Mouse (Mus musculus) testis, adult 2 months (tissue): Measurements from ENCODE around the gene Umps. TPM values are rescaled to one million over a fixed set of nuclear protein-coding genes. Genes with fewer than 3 reads are reported as not detected.

ENCODE experiments used
- H3K27ac ChIP-seq: fragments of 200-500 bp; 2 replicates; pipeline ENCODE4 v1.5.1; 2012; ENCODE audit warnings: low read depth, low read length; ENCODE audit not compliant: control insufficient read depth, insufficient read depth
- H3K27me3 ChIP-seq: fragments of 200-500 bp; 2 replicates; pipeline ENCODE4 v1.6.1; 2012; ENCODE audit warnings: mild to moderate bottlenecking, low read length, moderate library complexity; ENCODE audit not compliant: control insufficient read depth, insufficient read depth
- H3K36me3 ChIP-seq: fragments of 200-500 bp; 2 replicates; pipeline ENCODE4 v1.6.1; 2012; ENCODE audit warnings: mild to moderate bottlenecking, low read length; ENCODE audit not compliant: control insufficient read depth, insufficient read depth
- H3K4me1 ChIP-seq: fragments of 200-500 bp; 2 replicates; pipeline ENCODE4 v1.6.1; 2012; ENCODE audit warnings: low read length; ENCODE audit not compliant: control insufficient read depth, insufficient read depth
- H3K4me3 ChIP-seq: fragments of 200-500 bp; 2 replicates; pipeline ENCODE4 v1.5.1; 2012; ENCODE audit warnings: low read depth, mild to moderate bottlenecking, low read length, moderate library complexity, mixed read lengths; ENCODE audit not compliant: control insufficient read depth
- CTCF ChIP-seq: fragments of 200-500 bp; IDR thresholded peaks from 2 replicates; pipeline ENCODE4 v1.5.1; 2012; ENCODE audit warnings: low read depth, mild to moderate bottlenecking, inconsistent platforms, low read length, moderate library complexity; ENCODE audit not compliant: control insufficient read depth, insufficient read depth, insufficient replicate concordance
- POLR2A ChIP-seq: fragments of 200-500 bp; IDR thresholded peaks from 2 replicates; pipeline ENCODE4 v1.6.1; 2012; ENCODE audit warnings: low read depth, mild to moderate bottlenecking, inconsistent platforms, low read length, moderate library complexity; ENCODE audit not compliant: control insufficient read depth
- polyA plus RNA-seq: library from polyadenylated mRNA; depleted of rRNA; stranded (reverse); fragments of >200 nt; gene quantifications from 2 replicates; pipeline ENCODE4 v1.2.3, GENCODE M21; 2012

Gene Umps
- polyA plus RNA-seq, 1 experiment = 12.6 TPM

GRCm38 (mm10) chr16:33930785-33931184 lies 36.1 kb downstream of the Umps start:
- Histone ChIP-seq H3K27me3 (no peaks in the 10 kb centered on the region), H3K4me3 (no peak overlapping the region), H3K4me1 (peaks cover 4% of the 10 kb centered on the region; the same call in 1 of the 2 replicates), H3K27ac (no peak overlapping the region), H3K36me3 (no peaks in the 10 kb centered on the region)
- TF ChIP-seq POLR2A (no peak), CTCF (no peak)

DNA sequence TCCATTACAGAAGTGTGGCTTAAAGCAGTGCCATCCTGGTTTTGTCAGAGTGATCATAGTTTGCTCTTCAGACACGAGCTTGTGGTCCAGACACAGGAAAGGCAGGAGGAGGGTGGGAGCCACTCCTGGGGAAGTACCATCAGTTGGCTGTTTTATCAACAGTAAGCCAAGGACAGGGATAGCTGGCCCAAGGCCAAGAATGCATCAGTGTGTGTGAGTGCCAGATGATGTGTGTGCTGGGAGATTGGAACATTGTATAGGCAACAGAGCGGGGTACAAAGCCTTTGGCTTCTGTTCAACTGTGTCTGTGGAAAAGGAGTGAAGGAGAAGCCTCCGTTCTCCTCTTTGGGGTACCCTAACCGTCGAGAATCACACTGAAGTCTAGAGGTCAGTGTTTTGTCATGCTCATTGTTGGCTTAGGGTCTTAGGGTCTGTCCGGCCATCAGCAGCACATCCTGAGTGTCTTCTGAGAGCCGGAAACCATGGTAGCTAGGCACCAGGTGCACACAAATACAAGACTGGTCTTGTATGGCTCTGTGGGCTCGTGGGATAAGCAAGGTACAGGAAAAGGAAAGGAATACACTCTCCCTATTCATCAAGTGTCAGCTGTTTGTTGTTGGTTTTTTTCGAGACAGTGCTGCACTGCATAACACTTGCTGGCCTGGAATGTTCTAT lies 37.9 kb downstream of the Umps start:
- Histone ChIP-seq H3K4me1 (peaks cover 4% of the 10 kb centered on the region; the same call in 1 of the 2 replicates), H3K4me3 (no peak overlapping the region), H3K27me3 (no peaks in the 10 kb centered on the region), H3K36me3 (no peaks in the 10 kb centered on the region), H3K27ac (peak overlapping the region; percentile 15; the same call in 1 of the 2 replicates)
- TF ChIP-seq POLR2A = no peak

GRCm38 (mm10) chr16:33927263-33927824 lies 39.5 kb downstream of the Umps start:
- Histone ChIP-seq H3K4me3 (no peak overlapping the region), H3K36me3 (no peaks in the 10 kb centered on the region), H3K27me3 (no peaks in the 10 kb centered on the region), H3K27ac (no peak overlapping the region), H3K4me1 (0 out of 2 replicates have a peak, but pooled peaks cover under 1% of the 10 kb centered on the region)
- no peak for TF ChIP-seq POLR2A
- no peak for TF ChIP-seq CTCF

GRCm38 (mm10) chr16:33923758-33924157 lies 43.1 kb downstream of the Umps start:
- H3K36me3 ChIP-seq = no peaks in the 10 kb centered on the region
- no peak overlapping the region for H3K4me3 ChIP-seq
- no peaks in the 10 kb centered on the region for H3K27me3 ChIP-seq
- TF ChIP-seq POLR2A = no peak
- no peak for TF ChIP-seq CTCF
- H3K27ac ChIP-seq = no peak overlapping the region
- H3K4me1 ChIP-seq = no peaks in the 10 kb centered on the region

DNA sequence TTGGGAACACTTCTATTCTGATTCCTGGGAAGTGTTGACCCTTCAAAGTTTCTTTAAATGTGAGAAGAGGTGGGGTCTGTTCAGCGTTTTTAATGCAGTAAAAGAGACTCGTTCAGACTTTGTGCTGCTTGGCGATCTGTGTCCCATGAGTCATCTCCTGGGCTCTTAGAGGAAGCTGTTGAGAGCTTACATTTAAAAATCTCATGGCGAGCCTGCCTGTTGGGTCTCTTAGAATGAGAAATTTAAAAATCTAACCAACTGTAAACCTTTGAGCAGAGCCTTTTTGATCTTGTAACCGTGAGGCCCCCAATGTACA lies 43.9 kb downstream of the Umps start:
- Histone ChIP-seq H3K4me1 (no peaks in the 10 kb centered on the region), H3K36me3 (no peaks in the 10 kb centered on the region)
- TF ChIP-seq CTCF (no peak), POLR2A (no peak)

DNA sequence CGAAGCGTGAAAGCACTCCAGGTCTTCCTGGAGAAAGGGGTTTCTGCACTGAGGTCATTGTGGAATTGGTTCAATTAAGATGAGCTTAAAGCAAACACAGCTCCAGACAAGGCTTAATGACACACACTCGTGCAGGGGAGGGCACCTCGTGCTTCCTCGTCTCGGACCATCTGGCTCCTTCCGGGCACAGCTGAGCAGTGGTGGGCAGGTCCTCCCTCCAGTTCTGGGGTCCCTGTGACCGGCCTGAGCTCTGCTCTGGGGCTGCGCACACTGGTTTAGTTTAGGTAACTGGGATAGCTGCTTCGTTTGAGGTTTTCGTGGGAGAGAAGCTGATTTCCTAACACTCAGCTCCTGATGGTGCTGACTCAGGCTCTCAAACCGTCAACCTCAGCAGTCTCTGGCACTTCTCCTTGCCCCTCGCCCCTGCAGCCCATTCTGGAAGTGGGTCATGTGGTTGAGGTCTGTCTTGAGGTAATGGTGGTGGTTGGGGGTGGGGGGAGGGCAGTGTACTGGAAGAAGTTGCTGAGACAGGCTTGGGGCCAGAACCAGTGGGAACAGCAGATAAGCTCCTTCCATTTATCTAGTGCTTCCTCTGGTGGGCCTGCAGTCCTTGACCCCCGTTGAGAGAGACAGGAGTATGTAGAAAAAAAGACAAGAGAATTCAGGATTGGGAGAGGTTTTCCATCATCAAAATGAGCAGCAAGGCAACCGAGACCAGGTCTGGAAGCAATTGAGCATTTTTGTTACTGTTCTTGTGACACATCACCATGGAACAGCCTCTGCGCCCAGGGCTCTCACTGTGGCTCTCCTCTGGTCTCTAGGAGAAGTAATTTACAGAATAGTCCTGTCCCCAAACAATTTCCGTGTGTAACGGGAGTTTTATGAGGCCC lies 44.5 kb downstream of the Umps start:
- no peak overlapping the region for H3K4me3 ChIP-seq
- no peak overlapping the region for H3K27ac ChIP-seq
- H3K36me3 ChIP-seq = no peaks in the 10 kb centered on the region
- no peaks in the 10 kb centered on the region for H3K27me3 ChIP-seq
- no peaks in the 10 kb centered on the region; the same call in 1 of the 2 replicates for H3K4me1 ChIP-seq
- TF ChIP-seq POLR2A = no peak
- no peak for TF ChIP-seq CTCF

More for the DNA sequence above, 43.9 kb downstream of the Umps start:
- Histone ChIP-seq H3K27ac (no peak overlapping the region), H3K27me3 (no peaks in the 10 kb centered on the region), H3K4me3 (no peak overlapping the region)

- peaks cover 5% of the 10 kb centered on the region for H3K4me1 ChIP-seq
- no peaks in the 10 kb centered on the region for H3K27me3 ChIP-seq
- TF ChIP-seq POLR2A (no peak), CTCF (no peak)
- no peak overlapping the region for H3K27ac ChIP-seq
- H3K36me3 ChIP-seq = no peaks in the 10 kb centered on the region
- H3K4me3 ChIP-seq = no peak overlapping the region
Observed at GRCm38 (mm10) chr16:33921514-33921913, 45.3 kb downstream of the Umps start.
